Mouse (Mus musculus) heart, postnatal 0 days (tissue): ENCODE measurements at regions not wholly inside any gene's neighbourhood (a gene's known extent, or its start where the extent isn't known, plus 50 kb on each side); places are given as distances from the start of the nearest gene placed in this dataset.

Experiments used
- CTCF ChIP-seq: IDR thresholded peaks from 2 replicates; pipeline ENCODE4 v1.5.1; 2016; ENCODE audit warnings: antibody characterized with exemption, control low read depth, low read depth
- EP300 ChIP-seq: IDR thresholded peaks from 2 replicates; pipeline ENCODE4 v1.6.1; 2016; ENCODE audit warnings: antibody characterized with exemption, low read depth

DNA sequence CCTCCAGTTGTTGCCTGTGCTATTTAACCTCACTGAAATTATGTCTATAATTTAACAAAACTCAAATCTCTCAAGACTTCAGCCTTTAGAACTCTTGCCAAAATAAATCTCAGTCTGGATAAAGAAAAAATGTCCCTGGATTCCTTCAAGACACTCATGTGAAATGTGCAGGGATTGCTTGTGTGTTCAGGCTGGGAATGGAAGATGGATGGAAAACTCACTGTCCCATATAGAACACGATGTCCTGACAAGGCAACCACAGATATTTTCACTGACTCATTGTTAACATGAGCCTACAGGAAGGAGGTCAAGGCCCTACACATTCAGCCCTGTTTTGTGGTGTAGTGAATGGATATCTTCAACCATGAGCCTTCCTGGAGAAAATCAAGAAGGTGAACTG is 160.3 kb upstream of the Gorab start:
- TF ChIP-seq CTCF (no peak), EP300 (no peak)
